In genomic region chr2:127714726-127715125, GRCm38 (mm10) we compare ENCODE assay signal across 21 mouse cellular contexts. TPM values are rescaled to one million over a fixed set of nuclear protein-coding genes. Genes with fewer than 3 reads are reported as not detected.
"Had no signal": no experiment of that assay in that cellular context is flagged by ENCODE, and none has a peak within 500 bp of the region (broad histone marks: within the 10 kb centered on the region; RNA-seq: fewer than 3 reads in every experiment).

No protein-coding gene starts in this region.

- H3K9ac ChIP-seq: limb, embryonic 13.5 days; liver, embryonic 12.5 days; liver, embryonic 15.5 days; midbrain, embryonic 12.5 days; midbrain, embryonic 15.5 days; neural tube, embryonic 12.5 days; neural tube, embryonic 15.5 days; stomach, embryonic 15.5 days had no signal

- H3K27me3 ChIP-seq: limb, embryonic 13.5 days; liver, embryonic 15.5 days; midbrain, embryonic 12.5 days; midbrain, embryonic 15.5 days; neural tube, embryonic 12.5 days; neural tube, embryonic 15.5 days; stomach, embryonic 15.5 days had no signal

- H3K4me1 ChIP-seq: liver, embryonic 12.5 days; liver, embryonic 15.5 days; midbrain, embryonic 12.5 days; midbrain, embryonic 15.5 days; neural tube, embryonic 12.5 days; neural tube, embryonic 15.5 days had no signal

- H3K4me2 ChIP-seq: limb, embryonic 13.5 days; liver, embryonic 12.5 days; liver, embryonic 15.5 days; midbrain, embryonic 12.5 days; midbrain, embryonic 15.5 days; neural tube, embryonic 12.5 days; neural tube, embryonic 15.5 days; stomach, embryonic 15.5 days had no signal

- ATAC-seq: liver, embryonic 12.5 days; midbrain, embryonic 15.5 days had no signal

- H3K4me3 ChIP-seq: limb, embryonic 13.5 days; liver, embryonic 12.5 days; liver, embryonic 15.5 days; midbrain, embryonic 12.5 days; midbrain, embryonic 15.5 days; neural tube, embryonic 12.5 days; neural tube, embryonic 15.5 days; stomach, embryonic 15.5 days had no signal

- H3K9me3 ChIP-seq: limb, embryonic 13.5 days; liver, embryonic 12.5 days; liver, embryonic 15.5 days; midbrain, embryonic 12.5 days; midbrain, embryonic 15.5 days; neural tube, embryonic 12.5 days; neural tube, embryonic 15.5 days; stomach, embryonic 15.5 days had no signal

- H3K36me3 ChIP-seq: limb, embryonic 13.5 days; liver, embryonic 12.5 days; liver, embryonic 15.5 days; midbrain, embryonic 12.5 days; midbrain, embryonic 15.5 days; neural tube, embryonic 12.5 days; neural tube, embryonic 15.5 days; stomach, embryonic 15.5 days had no signal

- DNase-seq: kidney, adult 11 months; kidney, adult 9 months; kidney, postnatal 14 days; kidney, postnatal 4 days; liver; lung, adult 18-20 months; lung, postnatal 14 days; right cerebral cortex, adult 18-20 months; right cerebral cortex, postnatal 14 days; right cerebral cortex, postnatal 4 days; thymus, postnatal 25 days had no signal

- H3K27ac ChIP-seq: limb, embryonic 13.5 days; liver, embryonic 12.5 days; liver, embryonic 15.5 days; macrophage; midbrain, embryonic 12.5 days; midbrain, embryonic 15.5 days; neural tube, embryonic 12.5 days; neural tube, embryonic 15.5 days; stomach, embryonic 15.5 days had no signal

RNA-seq across cellular contexts. Expression of gene Mall, which starts 15.0 kb away (rescaled TPM):
- total RNA-seq: megakaryocyte, adult 5-6 weeks had no signal
- polyA plus RNA-seq: liver, embryonic 12.5 days; macrophage had no signal

RNA-seq across cellular contexts. Expression of gene Mal, which starts 58.2 kb away (rescaled TPM):
- polyA plus RNA-seq: liver, embryonic 12.5 days; macrophage had no signal
